Mouse (Mus musculus) MEL (cell line): ENCODE results near the gene Dgcr2.

ENCODE experiments used
- CHD1 ChIP-seq: IDR thresholded peaks from 2 replicates; pipeline ENCODE4 v1.6.1; 2012; ENCODE audit warnings: low read depth, mild to moderate bottlenecking, inconsistent platforms, low read length, improper control_type of control experiment
- CTCF ChIP-seq, 3 experiments: IDR thresholded peaks in 2 of 3; conservative IDR thresholded peaks in 1 of 3; 2 replicates each; pipeline ENCODE4 v1.5.1; 2011 to 2012; ENCODE audit warnings: low read length in 3 of 3, low read depth in 2 of 3, mild to moderate bottlenecking in 2 of 3, improper control_type of control experiment in 1 of 3, inconsistent platforms in 1 of 3, mixed read lengths in 1 of 3, moderate library complexity in 1 of 3; ENCODE audit not compliant: control insufficient read depth in 1 of 3, insufficient read depth in 1 of 3, poor library complexity in 1 of 3, severe bottlenecking in 1 of 3
- EP300 ChIP-seq, 2 experiments: IDR thresholded peaks; 2 replicates each; pipeline ENCODE4 v1.6.1; 2011; ENCODE audit warnings: improper control_type of control experiment in 2 of 2, low read length in 2 of 2, low read depth in 1 of 2, mild to moderate bottlenecking in 1 of 2
- ETS1 ChIP-seq: IDR thresholded peaks from 2 replicates; pipeline ENCODE4 v1.6.1; 2012; ENCODE audit warnings: low read depth, mild to moderate bottlenecking, inconsistent platforms, low read length, improper control_type of control experiment, moderate library complexity
- KAT2A ChIP-seq: conservative IDR thresholded peaks from 2 replicates; pipeline ENCODE4 v1.6.1; 2012; ENCODE audit warnings: low read depth, low read length, improper control_type of control experiment, inconsistent platforms
- MAFK ChIP-seq: IDR thresholded peaks from 2 replicates; pipeline ENCODE4 v1.6.1; 2011; ENCODE audit warnings: low read depth, mild to moderate bottlenecking, low read length, improper control_type of control experiment, borderline replicate concordance
- MYC ChIP-seq: IDR thresholded peaks from 2 replicates; pipeline ENCODE4 v1.6.1; 2011; ENCODE audit warnings: low read depth, mild to moderate bottlenecking, low read length, improper control_type of control experiment, moderate library complexity
- POLR2A ChIP-seq, 2 experiments: IDR thresholded peaks; 2 replicates each; pipeline ENCODE4 v1.6.1; 2011 to 2012; ENCODE audit warnings: low read length in 2 of 2, mild to moderate bottlenecking in 2 of 2, control low read depth in 1 of 2, improper control_type of control experiment in 1 of 2, low read depth in 1 of 2, moderate library complexity in 1 of 2; ENCODE audit not compliant: control insufficient read depth in 1 of 2, insufficient read depth in 1 of 2, poor library complexity in 1 of 2
- POLR2AphosphoS2 ChIP-seq: IDR thresholded peaks from 2 replicates; pipeline ENCODE4 v1.6.1; 2011; ENCODE audit warnings: low read length, improper control_type of control experiment
- SMC3 ChIP-seq: IDR thresholded peaks from 2 replicates; pipeline ENCODE4 v1.6.1; 2011; ENCODE audit warnings: low read depth, low read length, improper control_type of control experiment
- TCF12 ChIP-seq: IDR thresholded peaks from 2 replicates; pipeline ENCODE4 v1.6.1; 2014; ENCODE audit warnings: low read depth, mild to moderate bottlenecking, inconsistent platforms, low read length, improper control_type of control experiment, moderate library complexity
- ZC3H11A ChIP-seq: IDR thresholded peaks from 2 replicates; pipeline ENCODE4 v1.6.1; 2012; ENCODE audit warnings: low read depth, mild to moderate bottlenecking, inconsistent platforms, low read length, improper control_type of control experiment

DNA sequence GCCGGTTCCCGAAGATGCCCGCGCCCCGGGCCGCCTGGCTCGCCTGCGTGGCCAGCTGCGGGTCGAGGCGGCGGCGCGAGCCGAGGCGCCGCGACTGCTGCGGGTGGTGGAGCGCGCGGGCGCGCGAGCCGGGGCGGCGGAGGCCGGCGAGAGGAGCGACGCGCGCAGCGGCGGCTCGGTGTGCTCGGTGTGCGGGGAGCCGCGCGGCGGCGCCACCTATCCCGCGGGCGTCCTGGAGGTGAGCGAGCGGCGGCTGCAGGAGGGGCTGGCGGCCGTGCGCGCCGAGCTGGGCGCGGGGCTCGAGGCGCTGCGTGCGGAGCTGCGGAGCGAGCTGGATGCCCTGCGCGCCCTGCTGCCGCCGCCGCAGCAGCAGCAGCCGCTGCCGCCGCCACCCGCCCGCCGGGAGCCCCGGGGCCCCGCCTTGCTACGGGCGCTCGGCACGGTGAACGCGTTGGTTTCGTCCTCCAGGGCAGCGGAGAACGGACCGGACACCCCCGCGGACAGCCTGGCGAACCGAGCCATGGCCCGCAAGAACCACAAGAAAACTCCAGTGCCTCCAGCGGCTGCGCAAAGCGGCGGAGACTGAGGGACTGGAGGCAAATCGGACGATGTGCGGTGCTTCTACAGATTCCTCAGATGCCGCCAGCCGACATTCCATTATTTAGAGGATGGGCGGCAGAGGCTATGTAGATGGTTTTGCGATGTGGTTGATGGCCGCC lies 64.5 kb downstream of the Dgcr2 start:
- no peak for TF ChIP-seq POLR2AphosphoS2
- TF ChIP-seq CTCF (IDR thresholded peaks at IDR 0.05 in 2 of 3, conservative IDR thresholded peaks at IDR 0.05 in 1 of 3; ENCODE audit: control insufficient read depth in 1 of 3, insufficient read depth in 1 of 3, low read depth in 2 of 3, low read length in 3 of 3, poor library complexity in 1 of 3, severe bottlenecking in 1 of 3), result no peak
- no peak for TF ChIP-seq ZC3H11A
- TF ChIP-seq POLR2A (IDR thresholded peaks at IDR 0.05; ENCODE audit: control insufficient read depth in 1 of 2, insufficient read depth in 1 of 2, low read depth in 1 of 2, low read length in 2 of 2, poor library complexity in 1 of 2), result no peak
- TF ChIP-seq KAT2A, result no peak
- no peak for TF ChIP-seq MYC
- TF ChIP-seq ETS1, result no peak
- TF ChIP-seq TCF12, result no peak
- no peak for TF ChIP-seq MAFK
- TF ChIP-seq EP300 (IDR thresholded peaks at IDR 0.05; ENCODE audit: low read depth in 1 of 2, low read length in 2 of 2), result no peak
- TF ChIP-seq SMC3, result no peak
- no peak for TF ChIP-seq CHD1
